Mouse (Mus musculus) hindbrain, postnatal 0 days (tissue): ENCODE measurements around the gene Vcam1. TPM values are rescaled to one million over a fixed set of nuclear protein-coding genes. Genes with fewer than 3 reads are reported as not detected.

Experiments used
- ATAC-seq: fragments of 200-750 bp; cut with Nextera tagmentation; 2 replicates; pipeline ENCODE4 v1.8.0; 2017; ENCODE audit warnings: mild to moderate bottlenecking, moderate TSS enrichment, moderate library complexity
- DNase-seq: peaks from one replicate; pipeline ENCODE4 v3.0.0-alpha.2; 2015; ENCODE audit warnings: low spot score
- H3K27ac ChIP-seq: fragments of 300-500 bp; sonication (generic); 2 replicates; pipeline ENCODE4 v1.5.1; 2014; ENCODE audit warnings: mild to moderate bottlenecking
- H3K27me3 ChIP-seq: fragments of 300-500 bp; sonication (generic); 2 replicates; pipeline ENCODE4 v1.6.1; 2014; ENCODE audit warnings: low read length, mixed read lengths; ENCODE audit not compliant: insufficient read depth
- H3K36me3 ChIP-seq: fragments of 300-500 bp; sonication (generic); 2 replicates; pipeline ENCODE4 v1.6.1; 2014; ENCODE audit warnings: low read length, mixed read lengths; ENCODE audit not compliant: insufficient read depth
- H3K4me1 ChIP-seq: fragments of 300-500 bp; sonication (generic); 2 replicates; pipeline ENCODE4 v1.6.1; 2014; ENCODE audit warnings: antibody characterized with exemption, low read length, mixed read lengths; ENCODE audit not compliant: insufficient read depth
- H3K4me2 ChIP-seq: fragments of 300-500 bp; sonication (generic); 2 replicates; pipeline ENCODE4 v1.6.1; 2014; ENCODE audit warnings: low read depth, mild to moderate bottlenecking, low read length, moderate library complexity, mixed read lengths
- H3K4me3 ChIP-seq: fragments of 300-500 bp; sonication (generic); 2 replicates; pipeline ENCODE4 v1.5.1; 2014; ENCODE audit warnings: low read length
- H3K9ac ChIP-seq: fragments of 300-500 bp; sonication (generic); replicated peaks from 2 replicates; pipeline ENCODE4 v1.6.1; 2014; ENCODE audit warnings: mild to moderate bottlenecking, low read length, moderate library complexity, mixed read lengths
- H3K9me3 ChIP-seq: fragments of 300-500 bp; sonication (generic); 2 replicates; pipeline ENCODE4 v1.6.1; 2016; ENCODE audit warnings: low read length, mixed read lengths
- CTCF ChIP-seq: IDR thresholded peaks from 2 replicates; pipeline ENCODE4 v1.5.1; 2016; ENCODE audit warnings: antibody characterized with exemption, control low read depth, low read depth
- WGBS: fragments of 180-500 bp; shearing (Covaris S2); extraction: QIAGEN DNeasy Blood & Tissue Kit; methylation state at CpG from one replicate; pipeline ENCODE4 v1.1.7; 2014; 5-methylcytosine and 5-hydroxymethylcytosine counted together
- polyA plus RNA-seq: library from polyadenylated mRNA; unstranded; fragments of >200 nt; fragmentation: Nextera tagmentation; extraction: Ambion mirVana; gene quantifications from 2 replicates; pipeline ENCODE4 v1.2.1, GENCODE M21; 2015
- total RNA-seq: library from RNA; depleted of rRNA; stranded (reverse); fragments of >200 nt; gene quantifications from 2 replicates; pipeline ENCODE4 v1.2.3, GENCODE M21; 2014

Gene Vcam1
- total and polyA plus RNA-seq, 2 experiments from 2014 or later = 40.7 to 45.3 TPM

GRCm38 (mm10) chr3:116105713-116106112 lies 23.8 kb downstream of the Vcam1 start:
- DNase-seq (no peak), ATAC-seq (no peak)
- H3K4me1 ChIP-seq = no peaks in the 10 kb centered on the region
- no peaks in the 10 kb centered on the region for H3K9me3 ChIP-seq
- no peak overlapping the region for H3K9ac ChIP-seq
- TF ChIP-seq CTCF = no peak
- no peak overlapping the region for H3K27ac ChIP-seq
- H3K4me2 ChIP-seq = peak overlapping the region; percentile 60
- H3K27me3 ChIP-seq = no peaks in the 10 kb centered on the region
- 80% methylated on average over 5 of the region's 5 CpGs for whole genome bisulfite sequencing
- no peak overlapping the region for H3K4me3 ChIP-seq
- no peaks in the 10 kb centered on the region for H3K36me3 ChIP-seq

DNA sequence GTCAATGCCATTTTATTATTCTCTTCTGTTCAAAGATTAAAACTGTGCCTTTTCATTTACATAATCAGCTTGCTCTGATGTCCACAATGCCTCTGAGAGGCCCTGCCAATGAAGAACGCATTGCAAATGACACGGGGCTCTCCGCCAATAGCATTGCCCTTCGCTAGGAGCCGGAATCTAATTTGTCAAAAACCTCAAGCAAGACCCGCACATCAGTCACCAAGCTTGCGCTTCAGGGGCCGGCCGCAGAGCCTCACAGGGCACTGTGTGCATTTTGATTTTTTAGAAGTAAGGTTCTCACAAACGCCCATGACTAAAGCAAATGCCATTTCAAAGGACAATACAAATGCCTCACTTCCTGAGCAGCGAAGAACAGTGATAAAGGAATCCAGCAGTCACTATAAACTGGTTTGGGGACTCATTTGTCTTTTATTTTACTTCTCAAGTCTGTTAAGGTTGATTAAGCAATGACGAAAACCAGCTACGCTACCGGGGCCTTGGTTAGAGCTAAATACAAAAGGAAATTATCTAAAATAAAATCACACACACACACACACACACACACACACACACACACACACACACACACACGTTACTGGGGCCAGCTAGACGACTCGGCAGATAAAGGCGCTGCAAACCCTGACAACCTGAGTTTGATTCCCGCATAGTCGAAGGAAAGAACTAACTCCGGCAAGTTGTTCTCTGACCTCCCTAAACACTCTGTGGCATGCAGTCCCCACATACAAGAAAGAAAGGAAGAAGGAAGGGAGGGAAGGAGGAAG lies 24.4 kb downstream of the Vcam1 start:
- ATAC-seq (peak; percentile 98), DNase-seq (peak; percentile 92)
- no peaks in the 10 kb centered on the region for H3K36me3 ChIP-seq
- H3K9ac ChIP-seq = no peak overlapping the region
- H3K27me3 ChIP-seq = no peaks in the 10 kb centered on the region
- TF ChIP-seq CTCF = peak; percentile 39
- no peaks in the 10 kb centered on the region for H3K4me1 ChIP-seq
- peak overlapping the region; percentile 60 for H3K4me2 ChIP-seq
- peak overlapping the region; percentile 26 for H3K4me3 ChIP-seq
- WGBS = 8% methylated on average over 21 of the region's 21 CpGs
- H3K9me3 ChIP-seq = no peaks in the 10 kb centered on the region
- H3K27ac ChIP-seq = peak overlapping the region; percentile 41; the same call in 1 of the 2 replicates

DNA sequence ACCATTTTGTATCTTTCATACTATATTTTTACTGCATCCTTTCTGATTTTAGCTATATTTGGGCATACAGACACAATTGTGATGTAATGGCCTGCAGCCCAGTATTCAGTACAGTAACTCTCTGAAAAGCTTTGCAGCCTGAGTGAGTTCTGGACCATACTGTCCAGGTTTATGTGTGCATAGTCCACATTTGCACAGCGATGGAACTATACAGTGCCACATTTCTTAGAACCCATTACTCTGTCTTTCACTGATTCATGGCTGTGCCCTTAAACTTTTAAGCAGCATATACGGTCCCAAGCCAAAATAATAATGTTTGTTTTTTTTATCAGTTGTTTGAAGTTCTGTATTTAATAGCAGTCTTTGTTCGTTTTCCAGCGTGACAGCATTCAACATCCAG lies 25.2 kb downstream of the Vcam1 start:
- Histone ChIP-seq H3K27ac (no peak overlapping the region), H3K36me3 (no peaks in the 10 kb centered on the region), H3K9ac (no peak overlapping the region), H3K9me3 (no peaks in the 10 kb centered on the region), H3K4me1 (no peaks in the 10 kb centered on the region), H3K27me3 (no peaks in the 10 kb centered on the region), H3K4me2 (peak overlapping the region; percentile 60), H3K4me3 (no peak overlapping the region)
- ATAC-seq (no peak), DNase-seq (no peak)
- no peak for TF ChIP-seq CTCF
- WGBS = 39% methylated on average over 4 of the region's 4 CpGs

- no peak overlapping the region for H3K4me3 ChIP-seq
- 86% methylated on average over 1 of the region's 1 CpGs for WGBS
- no peaks in the 10 kb centered on the region for H3K36me3 ChIP-seq
- ATAC-seq (no peak), DNase-seq (no peak)
- no peak overlapping the region for H3K4me2 ChIP-seq
- no peaks in the 10 kb centered on the region for H3K27me3 ChIP-seq
- TF ChIP-seq CTCF = no peak
- no peak overlapping the region for H3K9ac ChIP-seq
- no peaks in the 10 kb centered on the region for H3K9me3 ChIP-seq
- H3K4me1 ChIP-seq = no peaks in the 10 kb centered on the region
- no peak overlapping the region for H3K27ac ChIP-seq
Observed at GRCm38 (mm10) chr3:116100850-116101249, 28.6 kb downstream of the Vcam1 start.

- Histone ChIP-seq H3K4me3 (no peak overlapping the region), H3K9ac (no peak overlapping the region), H3K36me3 (no peaks in the 10 kb centered on the region), H3K4me1 (no peaks in the 10 kb centered on the region), H3K4me2 (no peak overlapping the region), H3K27ac (no peak overlapping the region), H3K27me3 (no peaks in the 10 kb centered on the region), H3K9me3 (no peaks in the 10 kb centered on the region)
- WGBS = 70% methylated on average over 3 of the region's 3 CpGs
- TF ChIP-seq CTCF = no peak
- no peak for ATAC-seq
- DNase-seq = no peak
Observed at GRCm38 (mm10) chr3:116095934-116096333, 33.6 kb downstream of the Vcam1 start.

- H3K27me3 ChIP-seq = no peaks in the 10 kb centered on the region
- H3K36me3 ChIP-seq = no peaks in the 10 kb centered on the region
- no peak overlapping the region for H3K4me3 ChIP-seq
- WGBS = 76% methylated on average over 4 of the region's 4 CpGs
- no peak overlapping the region for H3K27ac ChIP-seq
- TF ChIP-seq CTCF = no peak
- DNase-seq = no peak
- no peak overlapping the region for H3K4me2 ChIP-seq
- no peak for ATAC-seq
- H3K4me1 ChIP-seq = no peaks in the 10 kb centered on the region
- no peaks in the 10 kb centered on the region for H3K9me3 ChIP-seq
- H3K9ac ChIP-seq = no peak overlapping the region
Observed at GRCm38 (mm10) chr3:116095312-116095711, 34.2 kb downstream of the Vcam1 start.

GRCm38 (mm10) chr3:116094886-116095285 lies 34.6 kb downstream of the Vcam1 start:
- Histone ChIP-seq H3K4me2 (no peak overlapping the region), H3K4me3 (no peak overlapping the region), H3K4me1 (no peaks in the 10 kb centered on the region), H3K27ac (no peak overlapping the region), H3K27me3 (no peaks in the 10 kb centered on the region), H3K9ac (no peak overlapping the region), H3K9me3 (no peaks in the 10 kb centered on the region), H3K36me3 (no peaks in the 10 kb centered on the region)
- ATAC-seq (no peak), DNase-seq (no peak)
- 93% methylated on average over 1 of the region's 1 CpGs for WGBS
- TF ChIP-seq CTCF = no peak
